Mouse (Mus musculus) midbrain, postnatal 0 days (tissue): ENCODE measurements around the gene Gm17409. TPM values are rescaled to one million over a fixed set of nuclear protein-coding genes. Genes with fewer than 3 reads are reported as not detected.

ENCODE experiments used
- ATAC-seq: fragments of 200-750 bp; cut with Nextera tagmentation; 2 replicates; pipeline ENCODE4 v1.8.0; 2017; ENCODE audit warnings: moderate number of reproducible peaks, mild to moderate bottlenecking, moderate TSS enrichment, moderate library complexity; ENCODE audit not compliant: low FRiP score
- DNase-seq: peaks from one replicate; pipeline ENCODE4 v3.0.0-alpha.2; 2015; ENCODE audit warnings: low spot score
- H3K27ac ChIP-seq: fragments of 300-500 bp; sonication (generic); 2 replicates; pipeline ENCODE4 v1.5.1; 2014; ENCODE audit warnings: low read depth, mild to moderate bottlenecking, low read length, mixed read lengths
- H3K27me3 ChIP-seq: fragments of 300-500 bp; sonication (generic); 2 replicates; pipeline ENCODE4 v1.6.1; 2014; ENCODE audit warnings: low read length, control low read depth, mixed read lengths; ENCODE audit not compliant: insufficient read depth
- H3K36me3 ChIP-seq: fragments of 300-500 bp; sonication (generic); 2 replicates; pipeline ENCODE4 v1.6.1; 2014; ENCODE audit warnings: low read length, control low read depth, mixed read lengths; ENCODE audit not compliant: insufficient read depth
- H3K4me1 ChIP-seq: fragments of 300-500 bp; sonication (generic); 2 replicates; pipeline ENCODE4 v1.6.1; 2014; ENCODE audit warnings: mild to moderate bottlenecking, control low read depth, antibody characterized with exemption, low read length, mixed read lengths; ENCODE audit not compliant: insufficient read depth
- H3K4me2 ChIP-seq: fragments of 300-500 bp; sonication (generic); 2 replicates; pipeline ENCODE4 v1.6.1; 2014; ENCODE audit warnings: low read depth, mild to moderate bottlenecking, low read length, mixed read lengths; ENCODE audit not compliant: poor library complexity, severe bottlenecking
- H3K4me3 ChIP-seq: fragments of 300-500 bp; sonication (generic); 2 replicates; pipeline ENCODE4 v1.5.1; 2014; ENCODE audit warnings: low read depth, mild to moderate bottlenecking, low read length, moderate library complexity
- H3K9ac ChIP-seq: fragments of 300-500 bp; sonication (generic); replicated peaks from 2 replicates; pipeline ENCODE4 v1.6.1; 2014; ENCODE audit warnings: mild to moderate bottlenecking, low read length, moderate library complexity, mixed read lengths; ENCODE audit not compliant: poor library complexity, severe bottlenecking
- H3K9me3 ChIP-seq: fragments of 300-500 bp; sonication (generic); 2 replicates; pipeline ENCODE4 v1.6.1; 2016; ENCODE audit warnings: low read length, control low read depth
- CTCF ChIP-seq: IDR thresholded peaks from 2 replicates; pipeline ENCODE4 v1.5.1; 2016; ENCODE audit warnings: antibody characterized with exemption, mild to moderate bottlenecking
- WGBS: fragments of 180-500 bp; shearing (Covaris S2); extraction: QIAGEN DNeasy Blood & Tissue Kit; methylation state at CpG from one replicate; pipeline ENCODE4 v1.1.7; 2014; 5-methylcytosine and 5-hydroxymethylcytosine counted together
- polyA plus RNA-seq: library from polyadenylated mRNA; unstranded; fragments of >200 nt; fragmentation: Nextera tagmentation; extraction: Ambion mirVana; gene quantifications from 2 replicates; pipeline ENCODE4 v1.2.1, GENCODE M21; 2015
- total RNA-seq: library from RNA; depleted of rRNA; stranded (reverse); fragments of >200 nt; gene quantifications from 2 replicates; pipeline ENCODE4 v1.2.3, GENCODE M21; 2014

The Gm17409 gene
- total and polyA plus RNA-seq, 2 experiments from 2014 or later, result not detected

GRCm38 (mm10) chr2:58495271-58495670 lies 25.4 kb downstream of the Gm17409 start:
- no peaks in the 10 kb centered on the region for H3K9me3 ChIP-seq
- H3K4me2 ChIP-seq, result no peak overlapping the region
- H3K9ac ChIP-seq, result no peak overlapping the region
- no peak for ATAC-seq
- H3K4me1 ChIP-seq, result no peaks in the 10 kb centered on the region
- DNase-seq, result no peak
- no peaks in the 10 kb centered on the region for H3K36me3 ChIP-seq
- H3K27me3 ChIP-seq, result no peaks in the 10 kb centered on the region
- TF ChIP-seq CTCF, result no peak
- WGBS, result 92% methylated on average over 3 of the region's 3 CpGs
- no peak overlapping the region for H3K27ac ChIP-seq
- H3K4me3 ChIP-seq, result no peak overlapping the region

DNA sequence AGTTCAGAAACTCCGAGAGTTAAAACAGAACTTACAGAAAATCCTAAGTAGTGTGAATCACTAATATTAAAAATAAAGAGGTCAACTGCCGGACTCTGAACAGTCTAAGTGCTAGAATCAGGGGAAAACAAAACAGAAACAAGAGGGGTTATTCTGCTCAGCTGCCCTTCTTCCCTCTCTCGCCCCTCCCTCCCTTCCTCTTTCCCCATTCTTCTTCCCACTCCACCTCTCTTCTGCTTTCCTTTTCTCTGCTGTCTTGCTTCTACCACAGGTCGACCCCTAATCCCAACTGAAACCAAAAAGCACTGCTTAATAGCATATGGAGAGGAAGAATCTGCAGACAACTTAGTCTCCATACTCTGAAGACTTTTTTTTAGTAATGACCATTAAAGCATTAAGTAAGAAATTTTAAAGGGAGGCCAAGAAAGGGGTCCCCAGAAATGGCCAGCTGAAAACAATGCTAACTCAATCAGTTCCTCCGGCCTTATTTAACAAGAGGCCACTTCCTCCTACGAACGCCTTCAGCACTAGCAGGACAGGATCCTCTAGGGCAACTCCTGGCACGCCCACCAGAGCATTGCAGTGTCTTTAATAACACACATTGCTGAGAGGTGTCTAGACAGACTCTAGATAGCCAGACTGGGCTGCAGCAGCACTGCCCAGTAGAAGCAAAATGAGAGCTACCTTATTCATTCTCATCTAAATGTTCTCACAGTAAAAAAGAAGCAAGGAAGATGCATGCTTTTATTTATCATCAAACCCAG lies 26.9 kb downstream of the Gm17409 start:
- no peak overlapping the region for H3K27ac ChIP-seq
- no peak overlapping the region for H3K4me2 ChIP-seq
- no peak overlapping the region for H3K4me3 ChIP-seq
- H3K27me3 ChIP-seq, result no peaks in the 10 kb centered on the region
- WGBS, result 81% methylated on average over 8 of the region's 8 CpGs
- DNase-seq (no peak), ATAC-seq (no peak)
- no peaks in the 10 kb centered on the region for H3K36me3 ChIP-seq
- H3K9me3 ChIP-seq, result no peaks in the 10 kb centered on the region
- H3K9ac ChIP-seq, result no peak overlapping the region
- H3K4me1 ChIP-seq, result no peaks in the 10 kb centered on the region
- TF ChIP-seq CTCF, result no peak

DNA sequence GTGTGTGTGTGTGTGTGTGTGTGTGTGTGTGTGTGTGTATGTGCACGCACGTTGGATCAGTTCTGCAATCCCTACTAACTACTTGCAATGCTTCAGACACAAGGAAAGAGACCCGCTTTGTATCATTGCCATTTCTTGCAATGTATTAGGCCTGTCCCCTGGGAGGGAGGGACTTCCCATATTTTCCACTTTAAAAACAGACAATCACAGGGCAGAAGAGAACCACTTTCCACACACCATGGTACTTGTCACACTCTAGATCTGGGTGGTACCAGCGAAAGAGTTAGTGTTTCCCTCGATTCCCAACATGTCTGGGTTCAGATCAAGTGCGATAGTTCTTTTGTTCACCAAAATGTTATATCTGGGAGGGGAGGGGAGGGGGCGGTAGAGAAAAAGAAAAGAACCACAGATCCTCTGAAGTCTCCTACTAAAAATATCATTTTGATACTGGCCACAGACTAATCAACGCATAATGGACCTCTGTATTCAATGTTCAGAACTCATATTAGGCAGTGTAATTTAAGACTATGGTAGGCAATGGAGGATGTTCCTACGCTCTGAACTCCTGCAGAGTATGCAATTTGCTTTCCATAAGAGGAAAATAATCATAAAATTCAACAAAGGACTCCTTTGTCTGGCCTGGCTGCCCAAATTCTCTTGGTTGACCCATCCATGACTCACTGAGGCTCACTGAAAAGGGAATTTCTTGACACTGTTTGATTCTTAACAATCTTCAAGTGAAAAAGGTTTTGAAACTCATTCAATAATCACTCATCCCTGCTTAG lies 35.6 kb downstream of the Gm17409 start:
- no peak for ATAC-seq
- 85% methylated on average over 9 of the region's 9 CpGs for WGBS
- TF ChIP-seq CTCF, result no peak

DNA sequence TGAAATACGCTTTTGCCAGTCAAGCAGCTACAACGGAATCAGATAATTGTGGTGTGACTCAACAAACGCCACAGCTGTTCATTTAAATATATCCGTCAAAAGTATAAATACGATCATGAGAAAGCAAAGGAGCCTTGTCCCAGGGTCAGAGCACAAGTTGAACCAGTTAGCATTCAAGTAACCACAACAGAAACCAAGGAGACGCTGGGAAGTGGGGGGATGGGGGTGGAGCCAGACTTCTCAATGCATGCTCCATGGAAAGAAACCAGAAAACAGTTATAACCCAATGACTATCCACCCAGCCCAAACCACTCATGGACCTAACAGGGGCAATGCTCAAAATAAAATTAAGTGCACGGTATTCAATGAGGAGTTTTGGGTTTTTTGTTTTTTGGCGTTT lies 40.3 kb downstream of the Gm17409 start:
- no peak overlapping the region for H3K4me2 ChIP-seq
- no peak overlapping the region for H3K4me3 ChIP-seq
- DNase-seq (no peak), ATAC-seq (no peak)
- H3K36me3 ChIP-seq, result no peaks in the 10 kb centered on the region
- 82% methylated on average over 8 of the region's 8 CpGs for WGBS
- no peak overlapping the region for H3K9ac ChIP-seq
- no peak for TF ChIP-seq CTCF
- no peaks in the 10 kb centered on the region for H3K27me3 ChIP-seq
- no peaks in the 10 kb centered on the region for H3K4me1 ChIP-seq
- H3K9me3 ChIP-seq, result no peaks in the 10 kb centered on the region
- H3K27ac ChIP-seq, result no peak overlapping the region

More for the DNA sequence above, 35.6 kb downstream of the Gm17409 start:
- DNase-seq, result no peak
- no peak overlapping the region for H3K9ac ChIP-seq
- no peaks in the 10 kb centered on the region for H3K9me3 ChIP-seq
- H3K4me1 ChIP-seq, result no peaks in the 10 kb centered on the region
- H3K27me3 ChIP-seq, result no peaks in the 10 kb centered on the region
- H3K4me3 ChIP-seq, result no peak overlapping the region
- H3K27ac ChIP-seq, result no peak overlapping the region
- H3K4me2 ChIP-seq, result no peak overlapping the region
- H3K36me3 ChIP-seq, result no peaks in the 10 kb centered on the region

- Histone ChIP-seq H3K27ac (no peak overlapping the region), H3K4me1 (no peaks in the 10 kb centered on the region), H3K36me3 (no peaks in the 10 kb centered on the region), H3K4me2 (no peak overlapping the region), H3K9me3 (no peaks in the 10 kb centered on the region), H3K4me3 (no peak overlapping the region), H3K27me3 (no peaks in the 10 kb centered on the region), H3K9ac (no peak overlapping the region)
- DNase-seq (no peak), ATAC-seq (no peak)
- WGBS, result 73% methylated on average over 3 of the region's 3 CpGs
- no peak for TF ChIP-seq CTCF
These were observed 43.3 kb downstream of the Gm17409 start for GRCm38 (mm10) chr2:58513212-58513611.

DNA sequence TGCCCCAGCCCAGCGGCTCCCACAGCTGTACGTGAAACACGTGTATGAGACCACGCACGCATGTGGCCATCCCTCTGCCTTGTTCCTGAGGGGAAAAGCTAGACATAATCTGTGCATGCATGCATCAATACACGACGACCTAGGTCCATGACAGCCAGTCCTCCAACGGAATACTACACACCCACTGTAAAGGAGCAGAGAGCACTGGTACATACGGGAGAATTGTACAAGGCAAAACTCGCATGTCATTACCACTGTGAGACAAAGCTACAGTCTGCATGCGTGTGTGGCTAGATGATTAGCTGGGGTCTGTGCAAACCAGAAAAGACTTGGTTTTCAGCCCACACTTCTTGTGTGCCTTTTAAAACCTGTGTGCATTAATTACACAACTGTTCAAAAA lies 44.6 kb downstream of the Gm17409 start:
- no peaks in the 10 kb centered on the region for H3K36me3 ChIP-seq
- H3K4me2 ChIP-seq, result no peak overlapping the region
- H3K9ac ChIP-seq, result no peak overlapping the region
- ATAC-seq (no peak), DNase-seq (no peak)
- no peaks in the 10 kb centered on the region for H3K9me3 ChIP-seq
- no peak overlapping the region for H3K4me3 ChIP-seq
- 92% methylated on average over 11 of the region's 11 CpGs for WGBS
- no peak for TF ChIP-seq CTCF
- no peaks in the 10 kb centered on the region for H3K27me3 ChIP-seq
- no peaks in the 10 kb centered on the region for H3K4me1 ChIP-seq
- no peak overlapping the region for H3K27ac ChIP-seq
